Mouse (Mus musculus) hindbrain, embryonic 15.5 days (tissue): Measurements from ENCODE around the gene Jph4. TPM values are rescaled to one million over a fixed set of nuclear protein-coding genes. Genes with fewer than 3 reads are reported as not detected.

Source experiments
- ATAC-seq: fragments of 200-750 bp; cut with Nextera tagmentation; 2 replicates; pipeline ENCODE4 v1.8.0; 2017; ENCODE audit warnings: low read depth, moderate number of reproducible peaks, moderate TSS enrichment; ENCODE audit not compliant: low FRiP score
- H3K27ac ChIP-seq: fragments of 300-500 bp; sonication (generic); replicated peaks from 2 replicates; pipeline ENCODE4 v1.5.1; 2015; ENCODE audit warnings: mild to moderate bottlenecking, inconsistent platforms
- H3K27me3 ChIP-seq: fragments of 300-500 bp; sonication (generic); 2 replicates; pipeline ENCODE4 v1.6.1; 2015; ENCODE audit warnings: control low read depth, inconsistent platforms
- H3K36me3 ChIP-seq: fragments of 300-500 bp; sonication (generic); 2 replicates; pipeline ENCODE4 v1.6.1; 2015; ENCODE audit warnings: control low read depth, inconsistent platforms
- H3K4me1 ChIP-seq: fragments of 300-500 bp; sonication (generic); replicated peaks from 2 replicates; pipeline ENCODE4 v1.6.1; 2015; ENCODE audit warnings: control low read depth, inconsistent platforms
- H3K4me2 ChIP-seq: fragments of 300-500 bp; sonication (generic); 2 replicates; pipeline ENCODE4 v1.6.1; 2015; ENCODE audit warnings: moderate library complexity, mild to moderate bottlenecking, inconsistent platforms
- H3K4me3 ChIP-seq: fragments of 300-500 bp; sonication (generic); 2 replicates; pipeline ENCODE4 v1.5.1; 2015; ENCODE audit warnings: mild to moderate bottlenecking, inconsistent platforms
- H3K9ac ChIP-seq: fragments of 300-500 bp; sonication (generic); 2 replicates; pipeline ENCODE4 v1.6.1; 2015; ENCODE audit warnings: inconsistent platforms
- H3K9me3 ChIP-seq: fragments of 300-500 bp; sonication (generic); 2 replicates; pipeline ENCODE4 v1.6.1; 2016; ENCODE audit warnings: control low read depth, inconsistent platforms
- WGBS: fragments of 180-500 bp; shearing (Covaris S2); methylation state at CpG from one replicate; pipeline ENCODE4 v1.1.7; 2015; 5-methylcytosine and 5-hydroxymethylcytosine counted together
- polyA plus RNA-seq: library from polyadenylated mRNA; unstranded; fragments of >200 nt; fragmentation: Nextera tagmentation; extraction: Ambion mirVana; gene quantifications from 2 replicates; pipeline ENCODE4 v1.2.1, GENCODE M21; 2015

The Jph4 gene
- polyA plus RNA-seq, 1 experiment from 2014 or later, result 40.7 TPM

- H3K36me3 ChIP-seq, result peaks cover 11% of the 10 kb centered on the region; the same call in 1 of the 2 replicates
- no peaks in the 10 kb centered on the region for H3K27me3 ChIP-seq
Measured at GRCm38 (mm10) chr14:55114759-55115701, 1.7 kb downstream of the Jph4 start.

DNA sequence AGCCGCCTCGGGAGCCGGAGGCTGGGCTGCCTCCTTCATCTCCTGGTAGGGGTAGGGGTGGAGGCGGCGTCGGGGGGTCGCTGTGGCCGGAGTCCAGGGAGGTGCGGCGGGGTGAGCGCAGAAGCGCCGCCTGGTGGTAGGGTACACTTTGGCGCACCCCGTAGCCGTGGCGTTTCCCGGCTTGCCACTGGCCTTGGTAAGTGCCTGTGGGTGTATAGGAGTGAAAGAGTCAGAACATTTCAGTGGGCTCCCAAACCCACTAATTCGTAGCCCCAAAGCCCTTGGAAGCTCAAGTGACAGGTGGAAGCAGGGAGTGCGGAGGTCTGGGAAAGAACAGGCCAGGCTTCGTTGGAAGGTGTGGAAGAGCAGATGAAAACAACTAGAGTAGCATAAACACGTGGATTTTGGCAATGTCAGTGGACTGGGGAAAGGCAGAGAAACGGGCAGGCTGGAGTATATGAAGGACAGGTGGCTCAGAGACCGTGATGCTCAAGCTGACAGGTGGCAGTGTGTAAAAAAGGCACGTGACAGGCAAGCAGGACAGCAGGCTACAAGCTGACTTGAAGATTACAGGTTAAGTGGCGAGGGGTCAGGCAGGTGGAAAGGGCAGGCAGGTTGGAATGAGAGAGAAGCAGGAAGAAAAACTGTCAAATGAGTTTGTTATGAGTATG is 2.6 kb downstream of the Jph4 start:
- peak overlapping the region; percentile 96 for H3K27ac ChIP-seq
- H3K36me3 ChIP-seq, result peaks cover 11% of the 10 kb centered on the region; the same call in 1 of the 2 replicates
- WGBS, result 10% methylated on average over 26 of the region's 26 CpGs
- H3K4me2 ChIP-seq, result peak overlapping the region; percentile 74
- peaks cover 73% of the 10 kb centered on the region for H3K4me1 ChIP-seq
- H3K9me3 ChIP-seq, result no peaks in the 10 kb centered on the region
- ATAC-seq, result no peak
- H3K27me3 ChIP-seq, result no peaks in the 10 kb centered on the region
- peak overlapping the region; percentile 93 for H3K9ac ChIP-seq
- peak overlapping the region; percentile 76 for H3K4me3 ChIP-seq

More at GRCm38 (mm10) chr14:55114759-55115701, 1.7 kb downstream of the Jph4 start:
- H3K4me3 ChIP-seq, result peak overlapping the region; percentile 76
- peaks cover 64% of the 10 kb centered on the region for H3K4me1 ChIP-seq
- peak overlapping the region; percentile 96 for H3K27ac ChIP-seq
- ATAC-seq, result peak; percentile 41
- H3K9me3 ChIP-seq, result no peaks in the 10 kb centered on the region
- peak overlapping the region; percentile 74 for H3K4me2 ChIP-seq
- whole genome bisulfite sequencing, result under 1% methylated on average over 73 of the region's 78 CpGs
- peak overlapping the region; percentile 93 for H3K9ac ChIP-seq

DNA sequence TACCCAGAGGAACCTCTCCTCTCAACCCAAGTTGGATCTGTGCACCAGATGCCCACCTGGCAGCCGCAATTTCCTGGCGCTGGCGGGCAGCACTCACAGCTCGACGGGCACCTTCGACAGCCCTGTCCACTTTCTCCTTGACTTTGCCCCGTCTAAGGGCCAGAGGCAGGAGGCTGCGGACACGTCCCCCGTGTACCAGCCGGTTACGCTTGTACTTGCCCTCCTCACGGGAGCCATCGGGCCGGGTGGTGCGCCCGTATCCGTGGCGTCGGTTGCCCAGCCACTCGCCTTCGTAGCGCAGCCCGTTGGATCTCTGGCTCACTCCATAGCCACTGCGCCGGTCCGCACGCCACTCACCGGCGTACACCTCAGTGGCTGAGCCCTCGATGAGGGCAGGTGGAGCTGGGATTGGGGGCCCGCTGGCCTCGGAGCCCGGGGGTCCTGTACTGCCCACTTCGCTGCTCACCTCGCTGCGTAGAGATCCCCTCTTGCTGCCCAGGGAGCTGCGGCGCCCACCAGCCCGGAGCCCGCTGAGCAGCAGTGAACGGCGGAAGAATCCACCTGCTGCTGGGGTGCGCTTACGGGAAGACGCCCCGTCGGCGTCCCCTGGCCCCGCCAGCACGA is 3.3 kb downstream of the Jph4 start:
- Histone ChIP-seq H3K9ac (peak overlapping the region; percentile 93), H3K4me3 (peak overlapping the region; percentile 76), H3K4me2 (peak overlapping the region; percentile 74), H3K36me3 (peaks cover 11% of the 10 kb centered on the region; the same call in 1 of the 2 replicates), H3K27ac (no peak overlapping the region), H3K4me1 (peaks cover 80% of the 10 kb centered on the region), H3K9me3 (no peaks in the 10 kb centered on the region), H3K27me3 (no peaks in the 10 kb centered on the region)
- no peak for ATAC-seq
- 69% methylated on average over 51 of the region's 51 CpGs for WGBS

DNA sequence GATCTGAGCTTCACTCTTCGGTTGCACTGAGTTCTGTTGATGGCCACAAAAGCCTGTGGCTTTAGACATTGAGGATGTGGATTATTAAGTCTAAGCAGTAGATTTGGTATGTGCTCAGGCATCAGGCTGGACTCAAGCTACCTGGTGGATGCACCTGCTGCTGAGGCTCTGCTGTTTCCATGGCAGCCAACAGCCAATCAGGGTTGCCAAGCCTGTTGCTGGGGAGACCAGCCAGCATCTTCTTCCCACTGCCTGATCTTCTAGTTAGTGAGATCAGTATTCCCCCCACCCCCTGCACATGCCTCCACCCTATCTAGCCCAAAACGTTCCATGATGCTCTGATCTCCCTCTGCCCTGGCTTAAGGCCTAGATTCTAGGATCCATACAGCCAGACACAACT is 5.0 kb downstream of the Jph4 start:
- H3K36me3 ChIP-seq, result peaks cover 11% of the 10 kb centered on the region; the same call in 1 of the 2 replicates
- H3K27me3 ChIP-seq, result no peaks in the 10 kb centered on the region
- 0 out of 2 replicates have a peak overlapping the region, but pooled peaks have one; percentile 17 for H3K9ac ChIP-seq
- 69% methylated on average over 2 of the region's 2 CpGs for WGBS
- H3K9me3 ChIP-seq, result no peaks in the 10 kb centered on the region
- ATAC-seq, result no peak
- no peak overlapping the region for H3K27ac ChIP-seq
- H3K4me2 ChIP-seq, result peak overlapping the region; percentile 21; the same call in 1 of the 2 replicates
- H3K4me1 ChIP-seq, result peaks cover 87% of the 10 kb centered on the region
- no peak overlapping the region for H3K4me3 ChIP-seq

DNA sequence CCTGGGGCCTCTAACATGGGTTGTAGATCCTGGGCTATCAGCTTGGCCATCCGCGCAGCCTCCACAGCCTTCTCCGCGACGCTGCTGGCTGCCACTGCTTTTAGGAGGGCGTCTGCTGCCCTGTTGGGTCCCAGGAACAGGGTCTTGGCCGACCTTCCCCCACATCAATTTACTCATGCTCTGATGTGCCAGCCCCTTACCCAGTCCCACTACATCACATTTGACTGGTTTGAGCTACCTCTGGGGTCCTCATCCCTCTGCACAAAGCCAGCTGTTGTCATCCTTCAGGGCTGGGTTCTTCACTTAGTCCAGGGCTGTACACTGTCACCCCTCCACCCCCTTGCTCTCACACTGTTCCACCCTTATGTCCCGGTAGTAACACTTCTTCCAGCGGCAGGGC is 6.7 kb downstream of the Jph4 start:
- peak overlapping the region; percentile 3; the same call in 1 of the 2 replicates for H3K4me2 ChIP-seq
- WGBS, result 38% methylated on average over 9 of the region's 9 CpGs
- H3K4me1 ChIP-seq, result peaks cover 93% of the 10 kb centered on the region

GRCm38 (mm10) chr14:55109048-55109873 is 7.5 kb downstream of the Jph4 start:
- Histone ChIP-seq H3K4me2 (peak overlapping the region; percentile 38), H3K27me3 (no peaks in the 10 kb centered on the region), H3K4me1 (peaks cover 93% of the 10 kb centered on the region), H3K4me3 (no peak overlapping the region), H3K27ac (peak overlapping the region; percentile 83), H3K36me3 (peaks cover 11% of the 10 kb centered on the region; the same call in 1 of the 2 replicates), H3K9ac (peak overlapping the region; percentile 35), H3K9me3 (no peaks in the 10 kb centered on the region)
- WGBS, result 13% methylated on average over 21 of the region's 21 CpGs
- ATAC-seq, result no peak

More for the DNA sequence above, 6.7 kb downstream of the Jph4 start:
- H3K9ac ChIP-seq, result 0 out of 2 replicates have a peak overlapping the region, but pooled peaks have one; percentile 35
- H3K27ac ChIP-seq, result no peak overlapping the region; the same call in 1 of the 2 replicates
- H3K4me3 ChIP-seq, result no peak overlapping the region
- peaks cover 11% of the 10 kb centered on the region; the same call in 1 of the 2 replicates for H3K36me3 ChIP-seq
- ATAC-seq, result no peak
- H3K9me3 ChIP-seq, result no peaks in the 10 kb centered on the region
- no peaks in the 10 kb centered on the region for H3K27me3 ChIP-seq

GRCm38 (mm10) chr14:55108202-55108870 is 8.4 kb downstream of the Jph4 start:
- WGBS, result 32% methylated on average over 9 of the region's 9 CpGs
- peaks cover 84% of the 10 kb centered on the region for H3K4me1 ChIP-seq
- peak overlapping the region; percentile 38 for H3K4me2 ChIP-seq
- peaks cover 8% of the 10 kb centered on the region; the same call in 1 of the 2 replicates for H3K36me3 ChIP-seq
- H3K27ac ChIP-seq, result peak overlapping the region; percentile 83
- H3K9ac ChIP-seq, result peak overlapping the region; percentile 35
- no peaks in the 10 kb centered on the region for H3K9me3 ChIP-seq
- H3K27me3 ChIP-seq, result no peaks in the 10 kb centered on the region
- peak; percentile 76 for ATAC-seq
- H3K4me3 ChIP-seq, result no peak overlapping the region

DNA sequence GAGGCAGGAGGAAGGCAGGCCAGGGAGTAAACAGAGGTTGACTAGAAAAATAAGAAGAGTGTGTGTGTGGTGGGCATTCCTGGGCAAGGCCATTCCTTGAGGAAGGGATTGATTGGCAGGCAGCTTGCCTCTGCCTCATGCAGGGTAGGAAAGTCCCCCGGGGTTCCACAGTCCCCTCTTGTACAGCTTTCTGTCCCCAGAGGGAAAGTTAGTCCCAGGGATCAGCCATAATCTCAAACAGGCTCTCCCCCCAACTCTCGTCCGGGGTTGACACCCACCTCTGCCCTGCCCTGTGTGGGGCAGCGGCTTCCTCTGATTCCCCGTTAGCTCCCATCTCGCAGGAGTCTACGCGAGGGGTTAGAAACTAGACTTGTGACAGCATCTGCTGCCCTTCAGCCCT is 9.7 kb downstream of the Jph4 start:
- no peaks in the 10 kb centered on the region for H3K36me3 ChIP-seq
- ATAC-seq, result no peak

DNA sequence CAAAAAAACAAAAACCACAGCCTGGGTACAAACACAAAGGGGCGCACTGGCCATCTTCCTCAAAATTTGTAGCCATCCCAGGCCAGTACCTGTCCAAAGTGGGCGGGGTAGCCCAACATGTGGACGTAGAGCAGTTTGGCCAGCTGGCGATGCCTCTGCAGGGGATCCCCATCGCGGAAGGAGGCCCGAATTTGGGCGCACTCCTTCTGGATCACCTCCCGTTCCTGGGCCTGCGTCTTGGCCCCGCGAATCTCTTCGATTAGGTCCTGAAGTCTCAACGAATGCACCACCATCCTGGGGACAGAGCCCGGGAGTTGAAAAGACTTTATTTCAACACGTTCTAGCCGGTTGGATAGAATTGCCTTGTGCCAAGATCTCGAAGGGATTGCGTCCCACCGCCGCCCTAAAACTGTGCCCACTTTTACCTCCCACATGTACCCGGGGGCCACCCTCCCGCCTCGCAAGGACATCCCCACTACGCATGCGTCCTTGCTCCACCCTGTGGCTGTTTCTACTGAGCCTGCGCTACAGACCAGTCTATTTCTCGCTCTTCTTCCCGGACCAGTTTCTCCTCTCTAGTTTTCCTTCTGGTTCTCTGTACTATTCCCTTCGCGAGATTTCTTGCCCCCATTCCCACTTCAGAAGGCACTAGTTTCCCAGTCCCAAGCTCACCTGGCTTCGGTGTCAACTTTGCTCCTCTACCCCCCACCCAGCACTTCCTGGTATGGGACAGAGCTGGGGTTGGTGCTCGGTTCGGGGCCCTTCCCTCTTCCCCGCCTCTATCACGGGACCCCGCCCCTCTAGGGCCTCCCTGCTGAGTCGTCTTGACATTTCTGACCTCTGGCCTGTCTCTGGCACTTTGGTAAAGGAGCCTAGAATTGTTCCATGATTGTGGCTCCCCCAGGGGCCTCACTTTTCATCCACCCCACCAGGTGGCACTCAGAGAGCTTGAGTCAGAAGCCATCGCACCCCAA is 10.6 kb downstream of the Jph4 start, which contains the start of gene Ap1g2:
Gene Ap1g2, minus strand, starts transcription at position 758 of the 974 bp plus-strand sequence.
- Histone ChIP-seq H3K27me3 (no peaks in the 10 kb centered on the region), H3K4me2 (peak within 1 kb of the TSS; percentile 95), H3K9me3 (no peaks in the 10 kb centered on the region), H3K4me3 (peak within 1 kb of the TSS; percentile 39), H3K9ac (peak within 1 kb of the TSS; percentile 52), H3K27ac (peak within 1 kb of the TSS; percentile 83), H3K36me3 (no peaks in the 10 kb centered on the region), H3K4me1 (peaks cover 62% of the 10 kb centered on the region)
- under 1% methylated on average over 39 of the region's 39 CpGs for WGBS
- ATAC-seq, result peak; percentile 74

More for the DNA sequence above, 9.7 kb downstream of the Jph4 start:
- H3K9ac ChIP-seq, result no peak overlapping the region
- no peak overlapping the region for H3K4me3 ChIP-seq
- H3K4me2 ChIP-seq, result no peak overlapping the region
- peaks cover 71% of the 10 kb centered on the region for H3K4me1 ChIP-seq
- no peaks in the 10 kb centered on the region for H3K27me3 ChIP-seq
- H3K27ac ChIP-seq, result peak overlapping the region; percentile 83
- 64% methylated on average over 8 of the region's 8 CpGs for WGBS
- no peaks in the 10 kb centered on the region for H3K9me3 ChIP-seq
